Mouse (Mus musculus) testis, postnatal 14 days (tissue): ENCODE measurements at regions not wholly inside any gene's neighbourhood (a gene's known extent, or its start where the extent isn't known, plus 50 kb on each side); places are given as distances from the start of the nearest gene placed in this dataset.
A peak's percentile ranks its signal among the peaks of the same experiment; 100 is the strongest.

ENCODE experiments used
- DNase-seq: peaks from one replicate; pipeline ENCODE4 v3.0.0; 2021; ENCODE audit warnings: low spot score

- no peak for DNase-seq
Observed at GRCm38 (mm10) chr9:61757806-61758205, 156.5 kb downstream of the Rplp1 start.

- no peak for DNase-seq
Observed at GRCm38 (mm10) chr9:61756801-61757342, 157.5 kb downstream of the Rplp1 start.

GRCm38 (mm10) chr9:61756224-61756800 is 158.0 kb downstream of the Rplp1 start:
- no peak for DNase-seq

GRCm38 (mm10) chr9:61755311-61755710 is 159.0 kb downstream of the Rplp1 start:
- DNase-seq: no peak

- DNase-seq: peak; percentile 80
Observed at GRCm38 (mm10) chr9:61753795-61754194, 160.5 kb downstream of the Rplp1 start.

- no peak for DNase-seq
Observed at GRCm38 (mm10) chr9:61749201-61749600, 165.1 kb downstream of the Rplp1 start.

GRCm38 (mm10) chr9:61748416-61748815 is 165.9 kb downstream of the Rplp1 start:
- DNase-seq: no peak

- no peak for DNase-seq
Observed at GRCm38 (mm10) chr9:61746401-61746800, 167.9 kb downstream of the Rplp1 start.

GRCm38 (mm10) chr9:61745301-61745801 is 169.0 kb downstream of the Rplp1 start:
- no peak for DNase-seq

GRCm38 (mm10) chr9:61733540-61733939 is 180.8 kb downstream of the Rplp1 start:
- DNase-seq: no peak

GRCm38 (mm10) chr9:61732747-61733146 is 181.6 kb downstream of the Rplp1 start:
- DNase-seq: no peak

- DNase-seq: no peak
Observed at GRCm38 (mm10) chr9:61728115-61728514, 186.2 kb downstream of the Rplp1 start.

GRCm38 (mm10) chr9:61727651-61728050 is 186.7 kb downstream of the Rplp1 start:
- DNase-seq: no peak

- DNase-seq: no peak
Observed at GRCm38 (mm10) chr9:61724070-61724469, 190.3 kb downstream of the Rplp1 start.

- peak; percentile 11 for DNase-seq
Observed at GRCm38 (mm10) chr9:61723021-61723581, 191.2 kb downstream of the Rplp1 start.

- DNase-seq: no peak
Observed at GRCm38 (mm10) chr9:61721851-61722250, 192.5 kb downstream of the Rplp1 start.

- DNase-seq: no peak
Observed at GRCm38 (mm10) chr9:61721071-61721470, 193.3 kb downstream of the Rplp1 start.

GRCm38 (mm10) chr9:61720206-61720605 is 194.1 kb downstream of the Rplp1 start:
- no peak for DNase-seq

- no peak for DNase-seq
Observed at GRCm38 (mm10) chr9:61716751-61717150, 197.6 kb downstream of the Rplp1 start.

GRCm38 (mm10) chr9:61714331-61715035 is 199.9 kb downstream of the Rplp1 start:
- no peak for DNase-seq

GRCm38 (mm10) chr9:61713806-61714205 is 200.5 kb downstream of the Rplp1 start:
- no peak for DNase-seq

GRCm38 (mm10) chr9:61711296-61711695 is 203.0 kb downstream of the Rplp1 start:
- DNase-seq: no peak

GRCm38 (mm10) chr9:61707875-61708274 is 206.5 kb downstream of the Rplp1 start:
- DNase-seq: no peak
